Mouse (Mus musculus) bone marrow macrophage, adult 2 months (primary cell): ENCODE results near the gene Srsf2. TPM values are rescaled to one million over a fixed set of nuclear protein-coding genes. Genes with fewer than 3 reads are reported as not detected.
"Not testable (repeated sequence)": the region's sequence is repeated elsewhere in the genome, so short reads cannot be mapped to it uniquely, and the experiment has no call there.

ENCODE experiments used
- H3K27ac ChIP-seq: 2 replicates; pipeline ENCODE4 v1.5.1; 2012; ENCODE audit warnings: low read depth, low read length; ENCODE audit not compliant: insufficient read depth
- H3K4me1 ChIP-seq: 2 replicates; pipeline ENCODE4 v1.6.1; 2012; ENCODE audit warnings: low read length; ENCODE audit not compliant: control insufficient read depth, insufficient read depth
- H3K4me3 ChIP-seq: 2 replicates; pipeline ENCODE4 v1.5.1; 2012; ENCODE audit warnings: mild to moderate bottlenecking, low read length, moderate library complexity; ENCODE audit not compliant: insufficient read depth
- CTCF ChIP-seq: IDR thresholded peaks from 2 replicates; pipeline ENCODE4 v1.5.1; 2012; ENCODE audit warnings: low read depth, mild to moderate bottlenecking, low read length, moderate library complexity
- POLR2A ChIP-seq: IDR thresholded peaks from 2 replicates; pipeline ENCODE4 v1.6.1; 2012; ENCODE audit warnings: mild to moderate bottlenecking, low read depth, low read length, borderline replicate concordance
- polyA plus RNA-seq: library from polyadenylated mRNA; stranded (reverse); fragments of >200 nt; gene quantifications from 2 replicates; pipeline ENCODE4 v1.2.4, GENCODE M21; 2012; ENCODE audit not compliant: missing spikeins, insufficient read depth, insufficient read length

The Srsf2 gene
- polyA plus RNA-seq, 1 experiment, result 259 TPM

DNA sequence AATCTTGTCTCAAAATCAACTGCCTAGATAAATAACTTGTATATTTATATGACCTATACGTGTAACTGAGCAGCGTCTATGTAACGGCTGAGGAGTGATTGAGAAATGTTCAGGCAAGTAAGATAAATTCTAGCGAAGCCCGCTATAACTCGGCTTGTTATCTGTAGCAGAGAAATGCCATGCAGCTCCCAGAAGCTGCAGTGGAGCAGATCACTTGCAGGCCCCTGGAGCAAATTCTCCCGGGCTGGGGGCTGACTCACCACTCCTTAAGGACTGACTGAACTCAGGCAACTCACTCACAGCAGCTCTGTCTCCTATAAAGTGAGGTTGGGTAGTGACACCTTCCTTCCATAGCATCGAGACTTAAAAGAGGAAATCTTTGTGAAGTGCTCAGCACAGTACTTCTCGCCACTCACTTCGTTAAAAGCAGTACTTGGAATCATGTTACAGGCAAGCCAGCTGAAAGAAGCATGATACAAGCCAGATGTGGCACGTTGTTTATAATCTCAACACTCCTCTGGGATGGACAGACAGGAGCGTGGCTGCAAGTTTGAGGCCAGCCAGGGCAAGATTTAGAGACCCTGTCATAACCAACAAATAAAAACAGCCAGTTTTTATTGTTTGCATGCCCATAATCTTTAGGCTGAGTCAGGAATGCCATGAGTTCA, 4.4 kb upstream of the Srsf2 start:
- TF ChIP-seq POLR2A (no peak), CTCF (no peak)
- H3K27ac ChIP-seq, result no peak overlapping the region
- no peak overlapping the region for H3K4me3 ChIP-seq
- peaks cover 12% of the 10 kb centered on the region for H3K4me1 ChIP-seq

DNA sequence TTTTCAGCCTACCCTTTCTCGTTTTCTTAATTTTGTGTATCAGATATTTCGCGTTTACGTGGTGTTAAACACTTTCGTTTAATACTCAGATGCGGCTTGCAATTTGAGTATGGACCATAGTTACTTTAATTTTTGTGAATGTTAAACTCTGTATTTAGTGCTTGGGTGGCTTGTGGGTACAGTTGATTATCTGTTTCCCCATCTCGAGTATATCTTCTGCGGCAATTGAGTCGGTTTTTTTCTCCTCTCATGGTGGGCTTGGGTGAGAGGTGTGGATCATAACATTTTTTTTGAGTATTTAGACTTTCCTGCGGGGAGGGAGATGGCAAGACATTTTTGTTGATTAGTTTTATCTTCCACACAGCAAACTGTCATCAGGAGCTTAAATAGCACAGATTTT, 1.4 kb upstream of the Srsf2 start:
- Histone ChIP-seq H3K27ac (peak overlapping the region; percentile 97), H3K4me1 (peaks cover 12% of the 10 kb centered on the region), H3K4me3 (peak overlapping the region; percentile 92)
- TF ChIP-seq CTCF (no peak), POLR2A (no peak)

DNA sequence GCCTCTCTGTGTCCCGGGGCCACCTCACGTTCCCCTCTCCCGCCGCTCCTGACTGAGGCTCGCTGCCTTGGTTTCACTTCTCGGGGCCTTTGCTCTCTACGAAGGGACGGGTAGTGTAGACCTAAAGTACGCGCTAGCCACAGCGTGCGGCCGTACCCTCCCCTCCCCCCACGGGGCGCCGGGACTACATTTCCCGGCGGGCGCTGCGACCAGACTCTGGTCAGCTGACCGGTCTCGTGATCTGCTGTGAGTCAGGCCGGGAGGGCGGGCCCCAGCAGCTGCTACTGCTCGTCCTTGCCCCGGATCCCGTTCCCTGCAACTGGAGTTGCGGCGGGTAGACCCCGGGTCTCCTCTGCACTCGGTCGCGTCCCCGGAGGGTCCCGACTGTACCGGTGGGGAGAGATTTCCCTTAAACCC, 626 bp upstream of the Srsf2 start:
- peak overlapping the region; percentile 92 for H3K4me3 ChIP-seq
- TF ChIP-seq POLR2A (peak; percentile 47; the same call in 1 of the 2 replicates), CTCF (no peak)
- peaks cover 12% of the 10 kb centered on the region for H3K4me1 ChIP-seq
- peak overlapping the region; percentile 97 for H3K27ac ChIP-seq

DNA sequence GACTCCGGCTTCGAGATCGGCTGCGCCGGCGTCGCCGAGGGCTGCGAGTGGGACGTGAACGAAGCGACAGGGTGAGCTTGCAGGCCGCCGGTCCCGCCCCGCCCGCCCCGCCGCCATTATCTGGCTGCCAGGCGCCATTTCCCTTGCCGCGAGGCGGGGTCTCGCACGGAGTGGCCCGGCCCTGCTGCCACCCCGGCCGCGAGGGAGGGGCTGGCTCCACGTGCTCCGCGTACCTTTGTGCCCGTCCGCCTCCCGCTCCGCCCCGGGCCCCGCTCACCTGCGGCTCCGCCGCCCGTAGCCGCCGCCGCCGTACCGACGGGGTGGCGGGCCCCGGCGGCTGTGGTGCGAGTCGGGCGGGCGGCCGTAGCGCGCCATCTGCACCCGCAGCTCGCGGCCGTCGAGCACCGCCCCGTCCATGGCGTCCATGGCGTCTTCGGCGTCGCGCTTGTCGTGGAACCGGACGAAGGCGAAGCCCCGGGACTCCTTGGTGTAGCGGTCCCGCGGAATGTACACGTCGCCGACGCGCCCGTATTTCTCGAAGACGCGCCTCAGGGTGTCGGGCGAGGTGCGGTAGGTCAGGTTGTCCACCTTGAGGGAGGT, 503 bp downstream of the Srsf2 start, which contains the start of gene Mfsd11:
Mfsd11 (plus strand) TSS at position 150 of the 600 bp plus-strand sequence.
- peak within 1 kb of the TSS; percentile 97 for H3K27ac ChIP-seq
- peaks cover 10% of the 10 kb centered on the region for H3K4me1 ChIP-seq
- TF ChIP-seq POLR2A (no peak), CTCF (no peak)
- H3K4me3 ChIP-seq, result peak within 1 kb of the TSS; percentile 97

DNA sequence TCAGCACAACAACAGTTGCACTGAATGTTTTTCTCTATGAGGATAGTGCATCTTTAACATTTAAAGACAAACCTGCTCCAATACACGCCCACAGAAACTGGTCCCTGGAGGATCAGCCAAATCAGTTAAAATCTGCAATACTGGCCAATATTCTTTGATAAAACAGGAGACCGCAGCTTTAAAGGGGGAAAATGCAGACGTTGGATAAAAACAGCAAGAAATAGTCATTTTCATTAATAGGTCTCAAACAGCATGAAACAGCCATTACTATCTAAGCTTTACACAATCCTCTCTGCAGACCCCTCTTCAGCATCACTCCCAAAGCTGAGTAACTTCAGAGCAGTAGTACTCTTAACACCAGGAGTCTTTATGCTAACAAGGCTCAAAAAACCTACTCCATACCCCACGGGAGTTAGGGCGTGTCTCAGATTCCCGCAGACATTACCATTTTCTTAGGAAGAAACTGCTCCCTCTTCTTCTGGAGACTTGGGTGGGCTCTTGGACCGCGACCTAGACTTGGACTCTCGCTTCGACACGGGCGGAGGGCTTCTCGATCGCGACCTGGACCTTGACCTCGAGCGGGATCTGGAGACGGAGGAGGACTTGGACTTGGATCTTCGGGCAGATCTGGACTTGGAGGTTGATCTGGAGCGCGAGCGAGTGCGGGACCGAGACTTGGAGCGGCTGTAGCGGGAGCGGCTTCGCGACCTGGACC, 1.2 kb downstream of the Srsf2 start:
- TF ChIP-seq CTCF (no peak), POLR2A (no peak)
- Histone ChIP-seq H3K4me1 (peaks cover 6% of the 10 kb centered on the region), H3K4me3 (peak overlapping the region; percentile 97), H3K27ac (peak overlapping the region; percentile 95)

DNA sequence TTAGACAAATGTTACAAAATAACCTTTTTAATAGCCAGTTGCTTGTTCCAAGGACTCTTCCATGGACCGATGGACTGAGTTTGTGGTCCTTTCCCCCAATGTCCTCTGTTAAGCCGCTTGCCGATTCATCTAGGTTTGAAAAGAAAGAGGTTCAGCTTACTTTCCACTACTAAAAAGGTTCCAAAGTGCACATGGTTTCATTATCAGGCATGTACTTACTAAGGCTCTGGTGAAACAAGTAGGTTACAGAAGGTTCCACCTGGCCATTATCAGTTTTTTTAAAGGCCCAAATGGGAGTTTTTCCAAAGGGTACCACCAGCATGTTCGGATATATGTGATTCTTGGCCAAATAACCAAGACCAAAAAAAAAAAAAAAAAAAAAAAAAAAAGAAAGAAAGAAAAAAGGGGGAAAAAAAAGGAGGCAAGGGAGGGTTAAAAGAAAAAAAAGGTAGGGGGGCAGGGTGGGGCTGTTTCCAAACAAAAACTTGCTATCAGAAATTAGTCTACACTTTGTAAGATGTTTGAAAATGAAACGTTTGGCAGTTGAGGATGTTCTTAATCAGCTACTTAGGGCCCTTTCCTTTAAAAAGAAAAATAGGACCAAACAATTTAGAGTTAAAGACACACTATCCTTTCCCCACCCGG, 1.9 kb downstream of the Srsf2 start:
- Histone ChIP-seq H3K4me3 (peak overlapping the region; percentile 97), H3K27ac (peak overlapping the region; percentile 95), H3K4me1 (peaks cover 8% of the 10 kb centered on the region)
- TF ChIP-seq CTCF, result no peak
- TF ChIP-seq POLR2A, result no peak

DNA sequence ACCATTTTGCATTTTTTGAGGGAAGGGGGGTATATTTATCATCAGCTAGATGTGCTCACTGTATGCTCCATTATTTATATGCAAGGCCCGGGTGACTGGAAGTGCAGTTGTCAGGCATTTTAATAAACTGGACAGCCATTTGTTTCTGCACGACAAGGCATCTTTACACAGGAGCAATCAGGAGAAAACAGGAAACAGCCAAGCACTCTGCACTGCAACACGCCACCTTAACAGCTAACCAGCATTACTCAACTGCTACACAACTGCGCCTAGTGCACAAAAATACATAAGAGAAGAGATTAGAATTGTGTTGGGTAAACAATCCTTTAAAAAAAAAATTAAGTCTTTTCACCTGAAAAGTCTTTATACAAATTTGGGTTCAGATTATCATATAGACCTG, 2.8 kb downstream of the Srsf2 start:
- peak overlapping the region; percentile 33 for H3K27ac ChIP-seq
- peak overlapping the region; percentile 60 for H3K4me3 ChIP-seq
- TF ChIP-seq CTCF, result no peak
- TF ChIP-seq POLR2A, result no peak
- peaks cover 10% of the 10 kb centered on the region; the same call in 1 of the 2 replicates for H3K4me1 ChIP-seq

DNA sequence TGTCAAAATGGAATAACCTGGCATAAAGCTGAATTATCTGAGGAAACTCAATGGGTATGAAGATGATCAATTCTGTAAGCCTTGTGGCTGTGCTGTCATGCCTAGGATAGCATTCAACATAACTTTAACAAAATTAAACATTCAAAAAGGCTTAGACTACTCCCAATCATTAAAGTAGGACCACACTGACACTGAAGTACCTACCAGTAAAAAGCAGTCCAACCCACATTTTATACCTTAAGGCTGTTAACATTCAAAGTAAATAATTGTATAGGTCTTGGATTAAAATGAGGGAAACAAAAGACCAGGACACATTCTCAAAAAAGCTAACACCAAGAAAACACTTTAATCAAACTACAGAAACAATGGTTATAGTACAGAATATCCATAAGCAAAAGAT, 3.3 kb downstream of the Srsf2 start:
- Histone ChIP-seq H3K4me3 (no peak overlapping the region), H3K27ac (no peak overlapping the region), H3K4me1 (peaks cover 10% of the 10 kb centered on the region; the same call in 1 of the 2 replicates)
- TF ChIP-seq POLR2A, result no peak
- TF ChIP-seq CTCF, result no peak

DNA sequence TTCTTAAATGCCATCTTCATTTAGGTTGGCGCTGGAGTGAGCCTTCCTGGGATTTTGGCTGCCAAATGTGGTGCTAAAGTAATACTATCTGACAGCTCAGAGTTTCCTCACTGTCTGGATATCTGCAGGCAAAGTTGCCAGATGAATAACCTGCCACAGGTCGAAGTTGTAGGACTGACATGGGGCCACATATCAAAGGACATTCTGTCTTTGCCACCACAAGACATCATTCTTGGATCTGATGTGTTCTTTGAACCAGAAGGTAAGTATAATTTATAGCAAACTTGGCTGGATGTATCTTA, 4.1 kb downstream of the Srsf2 start:
- not testable (repeated sequence) for H3K27ac ChIP-seq, H3K4me3 ChIP-seq, H3K4me1 ChIP-seq

DNA sequence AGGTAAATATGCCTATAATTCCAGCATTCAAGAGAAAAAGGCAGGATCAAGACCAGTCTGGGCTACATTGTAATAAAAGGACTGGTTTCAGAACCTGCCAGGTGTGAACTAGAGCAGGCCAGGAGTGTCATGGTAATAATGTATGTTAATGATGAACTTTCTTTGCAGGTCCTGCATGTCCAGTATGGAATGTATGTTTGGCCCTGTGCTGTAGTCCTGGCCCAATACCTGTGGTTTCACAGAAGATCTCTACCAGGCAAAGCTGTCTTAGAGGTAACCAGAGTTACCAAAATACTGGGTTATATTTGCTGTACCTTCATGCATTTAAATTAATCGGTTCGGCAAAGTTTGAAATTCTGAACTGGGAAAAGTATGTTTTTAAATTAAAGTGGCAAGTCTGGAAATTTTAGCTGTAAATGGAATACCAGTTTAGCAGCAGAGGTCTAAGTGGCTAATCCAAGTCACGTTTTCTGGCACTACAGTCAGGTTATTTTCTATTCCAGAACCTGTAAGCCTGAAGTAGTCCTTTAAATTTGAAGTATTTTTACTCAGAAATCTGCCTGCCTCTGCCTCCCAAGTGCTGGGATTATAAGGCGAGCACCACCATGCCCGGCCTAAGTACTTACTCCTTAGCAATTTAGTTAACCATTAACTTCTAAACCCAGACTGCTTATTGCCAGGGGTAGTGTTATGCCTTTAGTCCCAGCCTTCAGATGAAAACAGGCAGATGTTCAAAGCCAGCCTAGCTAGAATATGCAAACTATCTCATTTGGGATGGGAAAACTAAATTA, 4.6 kb downstream of the Srsf2 start:
- Histone ChIP-seq H3K4me3 (no peak overlapping the region), H3K27ac (no peak overlapping the region), H3K4me1 (peaks cover 10% of the 10 kb centered on the region; the same call in 1 of the 2 replicates)
- no peak for TF ChIP-seq CTCF
- no peak for TF ChIP-seq POLR2A
